Mouse (Mus musculus) lung, adult 2 months (tissue): ENCODE data around the gene Tmem259. TPM values are rescaled to one million over a fixed set of nuclear protein-coding genes. Genes with fewer than 3 reads are reported as not detected.

Experiments
- DNase-seq: peaks from one replicate; pipeline ENCODE4 v3.0.0; 2022
- H3K4me1 ChIP-seq: fragments of 200-500 bp; 2 replicates; pipeline ENCODE4 v1.6.1; 2011; ENCODE audit warnings: low read length; ENCODE audit not compliant: control insufficient read depth, insufficient read depth
- H3K4me3 ChIP-seq: fragments of 200-500 bp; replicated peaks from 2 replicates; pipeline ENCODE3; 2011; ENCODE audit warnings: low read depth, mild to moderate bottlenecking, control low read depth, low read length; ENCODE audit errors: extremely low read depth
- CTCF ChIP-seq: fragments of 200-500 bp; IDR thresholded peaks from 2 replicates; pipeline ENCODE4 v1.5.1; 2011; ENCODE audit warnings: mild to moderate bottlenecking, low read length, control low read depth; ENCODE audit not compliant: insufficient read depth
- POLR2A ChIP-seq: fragments of 200-500 bp; IDR thresholded peaks from 2 replicates; pipeline ENCODE4 v1.6.1; 2011; ENCODE audit warnings: low read depth, mild to moderate bottlenecking, control low read depth, low read length, borderline replicate concordance; ENCODE audit errors: extremely low read depth
- WGBS: fragments of 180-500 bp; shearing (Covaris S2); methylation state at CpG from one replicate; pipeline ENCODE4 v1.1.7; 2018; 5-methylcytosine and 5-hydroxymethylcytosine counted together
- polyA plus RNA-seq: library from polyadenylated mRNA; depleted of rRNA; stranded (reverse); fragments of >200 nt; gene quantifications from 2 replicates; pipeline ENCODE4 v1.2.3, GENCODE M21; 2012

Tmem259 gene
- polyA plus RNA-seq, 1 experiment = 294 TPM

DNA sequence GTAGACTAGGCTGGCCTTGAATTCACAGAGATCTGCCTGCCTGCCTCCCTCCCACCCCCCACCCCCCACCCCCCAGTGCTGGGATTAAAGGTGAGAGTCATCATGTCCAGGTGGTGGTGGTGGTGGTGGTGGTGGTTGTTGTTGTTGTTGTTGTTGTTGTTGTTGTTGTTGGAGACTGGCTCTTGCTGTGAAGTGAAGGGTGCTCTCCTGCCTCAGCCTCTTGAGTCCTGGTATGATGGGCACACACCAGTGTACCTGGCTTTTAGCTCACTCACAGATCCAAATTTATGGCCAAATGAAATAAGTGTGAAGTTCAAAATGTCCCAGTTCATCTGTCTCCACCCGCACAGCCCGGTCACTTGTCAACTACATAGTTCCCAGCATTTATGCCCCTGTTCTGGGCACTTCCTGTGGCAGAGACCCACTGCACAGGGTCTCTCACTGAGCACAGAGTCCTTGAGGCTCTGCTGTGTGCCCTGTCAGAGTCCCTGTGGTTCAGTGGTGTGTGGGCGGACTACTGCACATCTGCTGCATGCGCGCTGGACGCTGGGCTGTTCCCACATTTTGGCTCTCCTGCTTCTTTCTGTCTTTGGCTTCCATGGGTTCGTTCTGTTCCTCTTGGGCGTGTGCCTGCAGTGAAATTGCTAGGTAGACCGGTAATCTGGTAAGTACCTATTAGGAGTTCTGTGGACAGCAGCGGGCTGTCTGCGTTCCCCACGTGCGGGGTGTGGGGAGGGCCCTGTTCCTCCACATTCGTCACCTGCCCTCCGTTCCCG lies 49.1 kb downstream of the Tmem259 start:
- Histone ChIP-seq H3K4me3 (no peak overlapping the region), H3K4me1 (peaks cover 40% of the 10 kb centered on the region)
- WGBS = 72% methylated on average over 16 of the region's 16 CpGs
- TF ChIP-seq POLR2A (no peak), CTCF (no peak)
- no peak for DNase-seq

DNA sequence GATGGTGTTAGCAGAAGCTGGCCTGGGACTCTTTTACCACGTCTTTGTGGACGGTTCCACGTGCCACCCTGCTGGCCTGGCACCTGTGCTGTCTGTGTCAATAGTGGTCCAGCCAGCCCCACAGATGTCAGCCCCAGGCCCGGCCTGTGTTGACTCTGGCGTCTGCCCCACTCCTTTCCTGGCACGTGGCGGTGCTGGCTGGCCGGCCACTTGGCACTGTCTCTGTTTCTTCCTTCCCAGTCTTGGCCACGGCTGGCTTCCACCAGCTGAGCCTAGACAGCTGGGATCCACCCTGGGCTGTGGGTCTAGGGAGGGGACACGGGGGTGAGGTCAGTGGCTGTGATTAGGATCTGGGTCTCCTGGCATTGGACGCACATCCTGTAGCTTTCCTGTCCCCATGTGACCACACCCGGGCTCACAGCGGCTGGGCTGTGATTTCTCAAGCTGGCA lies 49.8 kb downstream of the Tmem259 start:
- H3K4me3 ChIP-seq = no peak overlapping the region
- WGBS = 11% methylated on average over 13 of the region's 13 CpGs
- peaks cover 40% of the 10 kb centered on the region for H3K4me1 ChIP-seq
- TF ChIP-seq POLR2A = no peak
- TF ChIP-seq CTCF = no peak
- DNase-seq = peak; percentile 88

DNA sequence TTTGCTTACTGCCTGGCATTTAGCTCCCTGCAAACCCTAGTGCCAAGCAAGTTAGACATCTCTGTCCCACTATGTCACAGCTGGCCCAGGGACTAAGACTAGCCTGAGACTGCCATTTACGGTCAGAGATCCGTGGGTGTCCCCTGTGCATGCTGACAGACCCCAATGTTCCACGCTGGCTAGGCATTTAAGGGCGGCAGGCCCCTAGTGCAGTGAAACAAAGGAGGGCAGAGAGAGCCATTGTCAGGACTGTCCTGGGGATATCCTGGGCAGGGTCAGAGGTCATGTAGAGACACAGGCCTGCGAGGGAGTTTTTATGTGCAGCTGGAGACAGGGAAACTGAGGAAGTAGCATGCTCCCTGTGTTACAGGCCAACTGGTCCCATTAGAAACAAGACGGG lies 50.3 kb downstream of the Tmem259 start:
- WGBS = 33% methylated on average over 6 of the region's 6 CpGs
- DNase-seq = no peak
- Histone ChIP-seq H3K4me3 (no peak overlapping the region), H3K4me1 (peaks cover 40% of the 10 kb centered on the region)
- TF ChIP-seq CTCF (no peak), POLR2A (no peak)

DNA sequence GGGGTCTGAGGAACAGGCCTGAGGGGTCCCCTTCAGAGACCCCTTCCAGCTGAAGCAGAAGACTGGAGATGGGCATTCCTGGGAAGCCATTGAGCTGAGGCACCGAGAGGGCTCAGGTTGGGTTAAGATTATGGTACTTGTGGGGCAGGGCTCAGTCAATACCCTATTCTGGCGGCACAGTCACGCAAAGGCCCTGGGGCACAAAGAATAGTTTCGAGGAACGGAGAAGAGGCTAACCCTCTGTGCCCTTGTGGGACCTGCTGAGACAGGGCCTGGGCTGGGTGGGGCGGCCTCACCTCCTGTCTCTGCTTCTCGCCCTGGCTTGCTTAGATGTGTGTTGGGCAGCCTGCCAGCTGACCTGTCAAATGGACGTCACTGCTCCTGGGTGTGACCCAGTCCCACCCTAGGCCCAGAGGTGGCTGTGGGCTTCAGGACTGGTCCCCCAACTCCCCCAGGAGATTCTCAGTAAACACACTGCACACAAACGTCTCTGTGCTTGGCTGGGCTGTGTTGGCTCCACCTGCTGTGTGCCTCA lies 50.9 kb downstream of the Tmem259 start:
- TF ChIP-seq POLR2A = no peak
- TF ChIP-seq CTCF = no peak
- no peak overlapping the region for H3K4me3 ChIP-seq
- no peak for DNase-seq
- 55% methylated on average over 9 of the region's 9 CpGs for WGBS
- H3K4me1 ChIP-seq = peaks cover 40% of the 10 kb centered on the region

- peak; percentile 44 for DNase-seq
- no peak overlapping the region for H3K4me3 ChIP-seq
- WGBS = 30% methylated on average over 8 of the region's 8 CpGs
Observed at GRCm38 (mm10) chr10:79932736-79933135, 51.4 kb downstream of the Tmem259 start.

DNA sequence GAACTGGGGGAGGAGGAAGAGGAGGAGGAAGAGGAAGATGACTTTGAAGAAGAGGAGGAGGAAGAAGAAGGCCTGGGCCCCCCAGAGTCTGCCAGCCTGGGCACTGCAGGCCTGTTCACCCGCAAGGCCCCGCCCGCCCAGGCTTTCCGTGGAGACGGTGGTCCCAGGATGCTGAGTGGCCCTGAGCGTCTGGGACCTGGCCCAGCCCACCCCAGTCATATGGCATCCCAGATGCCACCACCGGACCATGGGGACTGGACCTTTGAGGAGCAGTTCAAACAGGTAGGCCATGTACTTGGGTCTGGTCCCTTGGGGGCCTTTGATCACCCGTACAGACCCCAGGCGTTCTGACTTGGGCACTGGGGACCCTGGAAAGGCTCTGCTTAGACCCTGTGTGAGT lies 52.3 kb downstream of the Tmem259 start:
- TF ChIP-seq POLR2A = no peak
- TF ChIP-seq CTCF = no peak
- DNase-seq = no peak
- WGBS = 89% methylated on average over 9 of the region's 9 CpGs
- Histone ChIP-seq H3K4me1 (peaks cover 32% of the 10 kb centered on the region), H3K4me3 (no peak overlapping the region)

More at GRCm38 (mm10) chr10:79932736-79933135, 51.4 kb downstream of the Tmem259 start:
- no peak for TF ChIP-seq CTCF
- no peak for TF ChIP-seq POLR2A
- H3K4me1 ChIP-seq = peaks cover 39% of the 10 kb centered on the region

DNA sequence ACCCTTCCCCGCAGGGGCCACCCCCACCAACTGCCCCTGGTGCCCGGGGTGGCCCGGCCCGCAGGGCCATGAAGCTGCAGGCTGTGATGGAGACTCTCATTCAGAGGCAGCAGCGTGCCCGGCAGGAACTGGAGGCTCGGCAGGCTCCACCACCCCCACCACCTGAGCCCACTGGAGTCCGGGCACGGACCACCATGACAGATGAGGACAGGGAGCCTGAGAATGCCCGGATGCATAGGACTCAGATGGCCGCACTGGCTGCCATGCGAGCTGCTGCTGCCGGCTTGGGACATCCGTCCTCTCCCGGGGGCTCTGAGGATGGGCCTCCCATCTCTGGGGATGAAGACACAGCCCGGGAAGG lies 53.3 kb downstream of the Tmem259 start:
- H3K4me1 ChIP-seq = peaks cover 31% of the 10 kb centered on the region
- TF ChIP-seq POLR2A = no peak
- no peak for TF ChIP-seq CTCF
- 94% methylated on average over 16 of the region's 16 CpGs for WGBS

DNA sequence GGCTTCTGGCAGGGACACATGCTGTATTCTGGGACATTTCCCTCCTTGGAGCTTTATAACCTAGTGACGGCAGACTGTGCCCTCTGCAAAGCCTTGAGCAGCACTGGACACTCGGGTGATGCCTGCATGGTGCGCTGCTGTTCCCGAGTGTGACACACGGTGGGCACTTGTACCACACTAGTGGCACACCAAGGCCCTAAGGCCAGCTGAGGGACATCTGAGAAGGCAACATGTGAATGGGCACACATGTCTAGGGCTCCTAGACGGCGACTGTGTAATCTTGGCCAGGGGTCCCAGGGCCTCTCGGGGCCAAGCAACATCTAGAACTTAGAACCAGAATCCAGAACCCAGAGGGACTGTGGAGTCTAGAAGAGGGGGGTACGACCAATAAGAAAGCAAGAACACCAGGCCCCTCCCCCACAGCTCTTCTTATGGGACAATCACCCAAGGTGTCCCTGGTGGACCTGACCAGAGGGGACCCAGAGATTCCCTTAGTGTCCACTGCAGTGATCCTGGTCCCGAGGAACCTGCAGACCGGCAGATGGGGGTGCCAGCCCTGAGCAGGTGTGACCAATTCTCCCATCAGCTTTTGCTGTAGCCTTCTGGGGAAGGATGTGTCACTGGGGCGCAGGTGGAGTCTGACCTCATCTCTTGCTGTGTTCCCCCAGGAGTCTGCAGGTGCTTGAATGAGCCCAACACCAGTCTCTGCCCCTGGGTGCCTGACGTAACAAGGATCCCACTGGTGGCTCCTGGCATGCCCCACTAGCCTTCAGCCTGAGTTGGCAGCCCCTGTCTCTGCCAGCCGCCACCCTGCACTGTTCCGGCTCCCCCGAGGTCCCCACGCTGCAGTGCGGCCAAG lies 53.9 kb downstream of the Tmem259 start:
- WGBS = 84% methylated on average over 18 of the region's 18 CpGs
- TF ChIP-seq POLR2A (no peak), CTCF (no peak)
- no peak for DNase-seq
- peaks cover 31% of the 10 kb centered on the region for H3K4me1 ChIP-seq
- H3K4me3 ChIP-seq = no peak overlapping the region

More for the DNA sequence above, 53.3 kb downstream of the Tmem259 start:
- H3K4me3 ChIP-seq = no peak overlapping the region
- DNase-seq = no peak

DNA sequence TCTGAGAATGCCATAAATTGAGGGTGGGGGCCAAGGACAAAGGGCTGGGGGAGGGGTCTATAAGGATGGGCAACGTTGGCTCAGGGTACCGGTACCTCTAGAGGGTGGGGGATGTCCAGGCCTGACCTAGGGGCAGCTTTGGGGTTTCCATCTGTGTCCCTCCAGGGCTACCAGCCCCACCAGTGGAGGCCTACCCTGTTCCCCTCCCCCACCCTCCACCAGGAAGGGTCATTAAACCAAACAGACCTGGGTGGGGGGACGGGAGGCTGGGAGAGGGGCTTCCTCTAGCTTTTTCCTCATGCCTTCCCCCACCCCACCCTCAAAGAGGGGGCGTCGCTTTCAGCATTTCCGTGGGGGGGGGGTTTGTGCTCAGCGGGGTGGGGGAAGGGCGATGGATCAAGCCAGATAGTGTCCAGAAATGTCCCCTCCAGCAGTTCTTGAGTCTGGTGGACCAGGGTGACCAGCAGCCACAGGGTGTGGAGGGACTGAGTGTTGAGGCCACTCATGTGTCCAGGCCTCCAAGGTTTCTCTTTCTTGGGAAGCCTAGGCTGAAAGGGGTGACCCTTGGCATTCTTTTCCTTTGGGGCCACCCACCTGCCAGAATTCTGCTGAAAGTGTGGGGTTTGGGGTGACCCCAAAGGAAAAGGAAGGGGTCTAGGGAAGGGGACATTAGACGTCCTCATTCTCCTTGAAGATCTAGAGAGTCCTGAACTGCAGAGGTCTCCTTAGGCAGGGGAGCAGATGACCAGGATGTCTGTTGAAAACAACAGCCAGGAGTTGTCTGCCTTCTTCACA lies 55.0 kb downstream of the Tmem259 start:
- WGBS = 38% methylated on average over 9 of the region's 9 CpGs
- no peak for DNase-seq
- no peak for TF ChIP-seq CTCF
- no peak for TF ChIP-seq POLR2A
- H3K4me1 ChIP-seq = peaks cover 22% of the 10 kb centered on the region
- no peak overlapping the region for H3K4me3 ChIP-seq
